Mouse (Mus musculus): Measurements from ENCODE around the gene Mrpl20. TPM values are rescaled to one million over a fixed set of nuclear protein-coding genes. Genes with fewer than 3 reads are reported as not detected.
"Not testable (repeated sequence)": the region's sequence is repeated elsewhere in the genome, so short reads cannot be mapped to it uniquely, and the experiment has no call there.

Mrpl20 gene
- polyA plus RNA-seq, 1 experiment: 73.4 TPM

DNA sequence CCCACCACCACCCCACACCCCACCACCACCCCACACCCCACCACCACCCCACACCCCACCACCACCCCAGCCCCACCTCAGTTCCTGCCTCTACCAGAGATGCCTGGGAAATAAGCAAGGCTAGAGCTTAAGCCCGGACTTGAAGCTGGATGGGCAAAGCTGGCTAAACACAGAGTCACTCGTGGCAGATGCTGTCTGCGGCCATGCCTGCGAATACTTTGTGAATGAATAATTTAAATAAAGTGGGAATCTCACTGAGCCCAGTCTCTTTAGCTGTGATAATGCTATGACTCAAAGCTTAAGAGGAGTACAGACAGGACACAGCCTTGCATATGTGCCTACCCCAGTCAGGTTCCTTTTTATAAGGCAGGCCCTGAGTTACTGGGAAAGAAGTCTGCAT lies 23.2 kb upstream of the Mrpl20 start:
- DNase-seq (ENCODE audit: low read depth, low spot score): no peak
- WGBS: 78% methylated on average over 4 of the region's 4 CpGs

DNA sequence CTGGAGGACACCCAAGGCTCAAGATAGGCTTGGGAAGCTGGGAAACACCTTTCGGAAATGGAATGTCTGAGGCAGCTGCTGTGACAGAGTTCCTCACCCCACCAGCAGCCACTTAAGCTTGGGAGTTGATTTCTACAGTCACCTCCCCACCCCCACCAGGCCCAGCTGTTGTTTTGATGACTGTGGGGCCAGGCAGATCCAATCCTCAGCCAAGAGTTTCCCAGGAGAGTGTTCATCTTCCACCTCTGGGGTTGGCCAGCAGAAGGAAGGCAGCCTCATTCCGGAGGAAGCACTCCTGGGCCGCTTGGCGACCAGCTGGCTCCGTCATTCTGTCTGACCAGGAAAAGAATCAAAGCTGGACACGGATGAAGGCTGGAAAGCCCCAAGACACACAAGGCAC lies 21.8 kb upstream of the Mrpl20 start:
- DNase-seq (ENCODE audit: low read depth, low spot score): no peak
- 40% methylated on average over 6 of the region's 6 CpGs for WGBS

DNA sequence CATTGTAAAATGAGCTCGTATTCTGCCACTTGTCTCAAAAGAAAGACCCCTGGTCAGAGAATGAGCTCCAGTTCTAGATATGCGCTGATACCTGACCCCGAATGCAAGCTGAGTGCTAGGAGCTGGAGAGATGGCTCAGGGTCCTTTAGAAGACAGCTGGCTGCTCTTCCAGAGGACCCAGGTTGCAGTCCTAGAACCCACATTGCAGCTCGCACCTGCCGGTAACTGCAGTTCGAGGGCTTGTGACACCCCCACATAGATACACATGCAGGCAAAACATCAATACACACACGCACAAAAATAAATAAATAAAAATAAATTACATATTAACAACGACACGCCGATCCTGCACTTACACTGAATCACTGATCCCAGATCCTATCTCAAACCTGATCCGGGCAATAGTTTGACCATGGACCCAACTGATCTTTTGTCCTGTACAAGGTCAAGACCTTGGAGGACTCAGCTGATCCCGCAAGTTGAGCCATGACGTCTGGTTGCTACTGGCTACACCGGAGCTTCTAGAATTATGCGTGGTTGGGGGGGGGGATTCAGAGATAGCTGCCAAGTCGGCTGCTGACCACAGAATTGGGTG lies 19.1 kb upstream of the Mrpl20 start:
- WGBS: 23% methylated on average over 16 of the region's 16 CpGs
- DNase-seq (ENCODE audit: low read depth, low spot score): no peak

DNA sequence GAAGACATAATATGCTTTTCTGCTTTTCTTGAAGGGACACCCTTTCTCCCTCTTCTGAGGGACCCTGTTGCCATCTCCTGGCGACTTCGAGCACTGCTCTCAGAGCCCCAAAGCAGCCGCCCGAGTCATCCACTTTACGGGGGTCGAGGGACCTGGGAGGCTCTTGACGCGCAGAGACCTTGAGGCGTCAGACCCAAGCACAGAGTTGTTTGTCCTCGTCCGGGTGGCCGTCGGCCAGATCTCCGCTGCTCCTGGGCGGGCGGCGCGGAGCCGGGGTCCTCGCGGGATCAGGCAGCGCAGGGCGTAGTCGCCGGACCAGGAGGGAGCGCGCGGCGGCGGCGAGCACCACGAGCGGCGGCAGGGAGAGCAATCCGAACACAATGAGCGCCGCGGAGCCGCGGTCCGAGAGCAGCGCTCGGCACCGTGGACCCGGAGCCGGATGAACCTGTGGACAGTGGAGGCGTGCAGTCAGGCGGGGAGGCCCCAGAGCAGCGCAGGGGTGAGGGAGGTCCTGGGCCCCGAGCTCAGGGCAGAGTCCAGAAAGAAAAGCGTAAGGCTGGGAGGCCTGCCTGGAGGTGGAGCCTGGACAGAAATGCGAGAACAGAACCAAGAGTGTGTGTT lies 18.5 kb upstream of the Mrpl20 start:
- no peak for DNase-seq (ENCODE audit: low read depth, low spot score)
- WGBS: under 1% methylated on average over 52 of the region's 52 CpGs

DNA sequence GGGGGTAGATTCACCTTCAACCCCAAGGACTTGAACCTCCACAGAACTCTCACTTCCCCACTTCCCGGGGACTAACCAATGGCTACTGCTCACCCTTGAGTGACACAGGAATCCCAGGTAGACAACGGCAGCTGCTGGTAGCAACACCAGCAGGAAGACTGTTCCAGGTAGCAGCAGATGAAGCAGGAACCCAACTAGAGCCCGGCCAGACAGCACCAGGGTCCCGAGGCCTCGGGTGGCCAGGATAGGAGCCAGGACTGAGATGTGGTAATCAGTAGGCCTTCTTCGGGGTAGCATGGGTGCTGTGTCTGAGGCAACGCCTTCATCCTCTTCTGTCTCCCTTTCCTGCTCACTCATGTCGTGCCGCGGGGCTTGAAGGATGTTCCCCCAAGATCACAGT lies 17.4 kb upstream of the Mrpl20 start:
- WGBS: 87% methylated on average over 10 of the region's 10 CpGs
- no peak for DNase-seq (ENCODE audit: low read depth, low spot score)

DNA sequence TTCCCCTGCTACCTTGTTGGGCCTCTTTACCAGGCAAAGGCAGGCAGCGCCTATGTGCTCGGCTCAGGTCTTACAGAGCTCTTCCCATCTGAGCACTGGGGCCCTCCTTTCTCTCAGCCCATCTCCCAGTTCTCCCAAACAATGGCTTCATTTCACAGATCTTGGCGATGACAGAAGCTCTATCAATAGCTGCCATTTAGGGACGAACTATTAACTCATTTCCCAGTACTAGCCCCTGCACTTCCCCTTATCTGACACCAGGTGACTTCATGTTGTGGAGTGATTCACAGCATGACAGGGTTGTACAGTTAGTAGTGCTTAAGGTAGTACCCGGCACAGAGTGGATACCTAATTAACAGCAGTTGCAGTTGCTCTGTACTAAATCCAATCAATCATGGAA lies 16.9 kb upstream of the Mrpl20 start, which contains the start of gene Tmem88b:
Gene Tmem88b, minus strand, starts transcription at position 56 of the 400 bp plus-strand sequence.
- WGBS: 80% methylated on average over 5 of the region's 5 CpGs
- DNase-seq (ENCODE audit: low read depth, low spot score): no peak

DNA sequence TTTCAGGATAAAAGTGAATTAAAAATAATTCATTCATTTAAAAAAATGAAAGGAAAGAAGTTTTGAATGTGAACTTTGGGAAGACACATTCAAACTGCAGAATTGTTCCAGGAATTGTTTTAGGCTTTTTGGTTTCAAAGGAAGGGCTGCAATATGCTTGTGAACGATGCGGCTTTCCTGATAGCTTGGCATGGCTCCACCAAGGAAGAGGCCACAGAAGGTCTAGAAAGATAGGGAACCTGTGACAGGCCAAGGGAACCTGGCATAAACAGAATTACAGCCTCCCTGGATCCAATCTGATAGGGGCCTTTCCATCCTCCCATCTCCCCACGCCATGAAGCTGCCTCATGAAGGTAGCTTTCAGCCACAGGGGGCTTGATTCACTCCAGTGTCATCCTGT lies 14.4 kb upstream of the Mrpl20 start:
- no peak for DNase-seq (ENCODE audit: low read depth, low spot score)
- WGBS: 56% methylated on average over 3 of the region's 3 CpGs

DNA sequence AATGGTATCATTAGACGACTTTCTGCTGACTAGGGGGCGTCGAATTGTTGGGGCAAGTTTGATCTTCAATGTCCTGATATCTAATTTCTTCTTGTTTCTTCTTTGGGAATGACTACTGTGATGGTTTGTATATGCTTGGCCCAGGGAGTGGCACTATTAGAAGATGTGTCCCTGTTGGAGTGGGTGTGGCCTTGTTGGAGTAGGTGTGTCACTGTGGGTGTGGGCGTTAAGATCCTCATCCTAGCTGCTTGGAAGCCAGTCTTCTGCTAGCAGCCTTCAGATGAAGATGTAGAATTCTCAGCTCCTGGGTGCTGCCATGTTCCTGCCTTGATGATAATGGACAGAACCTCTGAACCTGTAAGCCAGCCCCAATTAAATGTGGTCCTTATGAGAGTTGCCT lies 13.8 kb upstream of the Mrpl20 start:
- 75% methylated on average over 4 of the region's 4 CpGs for WGBS
- DNase-seq (ENCODE audit: low read depth, low spot score): not testable (repeated sequence)

DNA sequence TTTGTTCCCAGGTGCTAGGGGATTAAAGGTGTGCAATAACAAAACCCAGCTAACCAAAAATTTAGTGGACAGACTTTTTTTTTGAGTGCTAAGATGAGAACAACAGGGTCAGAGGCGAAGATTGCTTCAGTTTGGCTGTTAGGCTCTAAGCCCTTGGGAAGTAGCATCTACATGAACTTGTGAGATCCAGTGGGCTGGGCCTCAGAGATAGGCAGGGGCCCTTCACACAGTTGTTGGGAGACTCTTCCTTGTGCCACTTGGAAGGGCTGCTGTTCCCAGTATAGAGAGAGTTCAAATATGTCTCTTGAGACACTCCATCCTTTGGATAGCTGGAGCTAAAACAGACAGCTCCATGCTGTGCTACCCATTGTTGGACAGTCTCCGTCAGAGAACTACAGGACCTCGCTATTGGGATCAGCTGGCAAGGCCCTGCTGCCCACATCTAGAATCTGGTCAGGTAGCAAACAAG lies 12.6 kb upstream of the Mrpl20 start, which contains the start of gene Ankrd65:
Gene Ankrd65, plus strand, starts transcription at position 419 of the 469 bp plus-strand sequence.
- DNase-seq (ENCODE audit: low read depth, low spot score): no peak
- WGBS: 90% methylated on average over 3 of the region's 3 CpGs

DNA sequence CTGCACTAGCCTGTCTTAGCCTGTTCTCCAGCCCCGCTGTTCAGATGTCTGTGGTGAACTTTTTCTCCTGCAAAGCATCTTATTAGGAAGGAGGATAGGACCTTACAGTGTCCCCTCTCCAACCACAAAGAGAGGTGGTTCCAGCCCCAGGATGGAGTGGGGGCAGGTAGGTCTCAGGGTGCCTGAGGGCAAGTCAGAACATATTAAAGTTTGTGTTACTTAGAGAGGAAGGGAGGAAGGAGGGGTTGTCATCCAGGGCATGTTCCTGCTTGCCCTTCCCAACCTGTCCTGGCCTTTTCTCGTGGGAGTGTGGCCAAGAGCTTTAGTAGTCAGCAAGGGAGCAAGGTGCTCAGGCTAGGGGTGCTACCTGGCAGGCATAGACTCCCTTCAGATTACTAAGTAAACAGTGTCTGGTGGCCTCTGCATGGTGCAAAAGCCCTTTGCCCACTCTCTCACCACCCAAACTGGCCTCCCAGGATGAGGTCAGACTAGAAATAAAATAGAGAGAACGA lies 12.0 kb upstream of the Mrpl20 start:
- 46% methylated on average over 3 of the region's 3 CpGs for WGBS
- no peak for DNase-seq (ENCODE audit: low read depth, low spot score)

DNA sequence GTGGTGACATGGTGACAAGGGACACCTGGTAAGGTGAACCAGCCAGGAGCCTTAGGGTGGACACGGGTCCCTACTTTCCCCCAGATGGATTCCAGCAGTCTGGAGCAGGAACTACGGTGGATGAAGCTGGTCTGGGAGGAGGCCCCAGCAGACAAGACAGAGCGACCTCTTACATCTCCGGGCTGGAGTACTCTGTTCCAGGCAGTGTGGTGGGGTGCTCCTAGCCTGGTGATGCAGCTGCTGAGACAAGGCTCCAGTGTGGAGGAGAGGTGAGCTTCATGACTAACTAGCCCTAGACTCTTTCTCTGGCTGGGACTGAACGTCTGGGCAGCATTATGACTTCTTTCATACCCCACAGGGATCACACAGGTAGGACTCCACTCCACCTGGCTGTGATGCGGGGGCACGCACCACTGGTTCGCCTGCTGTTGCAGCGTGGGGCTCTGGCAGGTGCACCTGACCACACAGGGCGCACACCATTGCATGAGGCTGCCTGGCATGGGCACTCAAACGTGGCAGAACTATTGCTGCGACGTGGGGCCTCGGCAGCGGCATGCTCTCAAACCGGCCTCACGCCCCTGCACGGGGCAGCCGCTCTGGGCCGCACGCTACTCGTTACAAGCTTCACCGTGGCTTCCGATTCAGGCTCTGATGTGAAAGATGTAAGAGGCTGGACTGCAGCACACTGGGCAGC lies 11.3 kb upstream of the Mrpl20 start:
- no peak for DNase-seq (ENCODE audit: low read depth, low spot score)
- 79% methylated on average over 24 of the region's 24 CpGs for WGBS

DNA sequence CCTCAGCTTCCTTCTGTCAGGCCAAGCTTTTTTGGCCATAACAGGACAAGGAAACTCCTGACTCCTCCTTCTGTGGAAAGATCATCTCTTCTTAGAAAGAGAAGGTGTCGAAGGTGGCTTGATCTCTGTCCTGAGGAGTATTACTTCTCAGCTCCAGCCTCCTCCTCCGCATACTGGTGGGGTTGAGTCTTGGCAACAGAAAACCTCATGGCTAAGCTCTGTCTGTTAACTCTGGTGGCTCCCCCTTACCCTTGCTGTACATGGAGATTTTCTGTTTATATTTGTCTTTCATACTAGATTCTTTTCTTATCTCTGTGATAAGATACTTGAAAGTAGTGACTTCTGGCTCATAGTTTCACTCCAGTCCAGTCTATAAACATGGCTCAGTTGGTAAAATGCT lies 8.9 kb upstream of the Mrpl20 start:
- DNase-seq (ENCODE audit: low read depth, low spot score): no peak
- 76% methylated on average over 2 of the region's 2 CpGs for WGBS

DNA sequence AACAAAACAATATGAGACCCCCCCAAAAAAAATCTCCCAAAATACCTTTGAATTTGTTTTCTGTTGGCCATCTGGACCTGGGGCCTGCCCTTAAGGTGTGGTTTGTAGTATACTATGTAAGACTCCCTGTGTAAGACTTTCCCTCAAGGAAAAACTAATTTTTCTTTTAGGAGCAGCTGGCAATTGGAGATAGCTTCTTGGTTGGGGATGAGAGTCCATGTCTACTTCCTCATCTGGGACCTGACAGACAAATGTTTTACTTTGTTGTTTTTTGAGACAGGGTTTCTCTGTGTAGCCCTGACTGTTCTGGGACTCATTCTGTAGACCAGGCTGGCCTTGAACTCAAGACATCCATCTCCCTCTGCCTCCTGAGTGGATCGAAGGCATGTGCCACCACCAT lies 603 bp upstream of the Mrpl20 start:
- no peak for DNase-seq (ENCODE audit: low read depth, low spot score)
- 100% methylated on average over 1 of the region's 1 CpGs for WGBS

DNA sequence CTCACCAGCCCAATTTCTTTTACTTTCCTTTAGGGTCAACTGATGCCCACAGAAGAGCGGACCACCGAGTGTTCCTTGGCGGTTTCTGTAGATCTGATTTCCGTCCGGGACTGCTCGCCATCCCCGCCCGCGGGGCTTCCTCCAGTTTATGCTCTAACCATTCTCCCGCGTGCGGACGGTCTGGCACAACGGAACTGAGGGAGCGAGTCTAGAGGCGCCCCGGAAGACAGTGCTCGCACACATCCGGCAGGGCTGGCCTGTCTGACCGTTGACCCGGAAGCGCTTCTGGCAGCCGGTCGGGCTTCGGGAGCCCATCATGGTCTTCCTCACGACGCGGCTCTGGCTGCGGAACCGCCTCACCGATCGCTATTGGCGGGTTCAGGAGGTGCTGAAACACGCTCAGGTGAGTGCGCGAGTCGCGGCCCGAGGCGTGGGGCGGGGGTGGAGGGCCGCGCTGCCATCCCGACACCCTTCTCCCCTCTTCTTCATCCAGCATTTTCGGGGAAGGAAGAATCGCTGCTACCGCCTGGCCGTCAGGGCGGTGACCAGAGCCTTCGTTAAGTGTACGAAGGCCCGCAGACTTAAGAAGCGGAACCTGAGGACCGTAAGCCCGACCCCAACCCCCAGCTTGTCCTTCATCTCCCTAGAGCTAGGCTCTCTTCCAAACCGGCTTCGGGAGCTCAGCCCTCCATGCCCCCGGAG lies 813 bp downstream of the Mrpl20 start:
- WGBS: under 1% methylated on average over 58 of the region's 58 CpGs
- DNase-seq (ENCODE audit: low read depth, low spot score): peak; percentile 68

DNA sequence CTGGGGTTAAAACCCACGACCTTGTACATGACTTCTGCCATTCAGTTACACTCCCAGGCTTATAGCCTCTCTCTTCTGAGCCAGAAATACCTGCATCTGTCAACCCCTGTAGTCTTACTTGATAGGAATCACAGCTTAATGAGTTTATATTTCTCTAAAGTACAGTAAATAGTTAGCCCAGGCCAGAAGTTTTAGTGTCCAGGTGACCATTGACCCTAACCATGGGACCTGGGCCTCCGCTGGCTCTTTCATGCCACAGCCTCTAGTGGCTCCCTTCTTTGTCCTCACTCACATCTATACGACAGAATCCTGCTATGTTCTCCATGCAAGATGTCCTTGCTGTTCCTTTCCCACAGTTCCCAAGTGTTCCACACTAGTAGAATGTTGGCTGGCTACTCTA lies 5.2 kb downstream of the Mrpl20 start:
- no peak for DNase-seq (ENCODE audit: low read depth, low spot score)
- WGBS: 83% methylated on average over 3 of the region's 3 CpGs

DNA sequence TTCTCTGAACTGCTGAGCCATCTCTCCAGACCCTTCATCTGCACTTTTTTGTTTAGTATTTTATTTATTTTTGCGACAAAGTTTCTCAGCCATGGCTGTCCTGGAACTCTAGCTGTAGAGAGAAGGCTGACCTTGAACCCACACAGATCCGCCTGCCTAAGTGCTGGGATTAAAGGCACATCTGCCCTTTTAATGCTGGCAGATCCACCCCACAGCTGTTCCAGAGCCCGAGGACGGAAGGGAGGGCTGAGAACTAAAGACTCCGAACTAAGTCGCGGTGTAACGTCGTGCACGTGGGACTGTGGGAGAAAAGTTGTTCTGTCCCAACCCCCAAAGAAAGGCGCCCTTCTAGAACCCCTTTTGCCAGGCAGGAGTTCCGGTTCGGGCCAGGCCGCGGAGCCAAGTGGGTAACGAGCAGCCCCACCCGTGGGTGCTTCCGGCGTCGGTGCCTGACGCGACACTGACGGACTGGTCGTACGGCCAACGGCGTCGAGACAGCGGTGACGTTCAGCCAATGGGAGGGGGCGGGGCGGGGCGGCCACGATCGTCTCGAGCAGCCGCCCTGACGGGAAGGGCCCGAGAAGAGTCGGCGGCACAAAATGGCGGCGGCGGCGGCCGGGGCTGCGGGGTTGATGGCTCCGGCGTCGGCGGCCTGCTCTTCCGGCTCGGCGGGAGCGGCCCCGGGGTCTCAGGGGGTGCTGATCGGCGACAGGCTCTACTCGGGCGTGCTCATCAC lies 9.4 kb downstream of the Mrpl20 start, which contains the start of gene Ccnl2:
Gene Ccnl2, plus strand, starts transcription at position 561 of the 736 bp plus-strand sequence.
- peak; percentile 73 for DNase-seq (ENCODE audit: low read depth, low spot score)
- under 1% methylated on average over 60 of the region's 60 CpGs for WGBS

DNA sequence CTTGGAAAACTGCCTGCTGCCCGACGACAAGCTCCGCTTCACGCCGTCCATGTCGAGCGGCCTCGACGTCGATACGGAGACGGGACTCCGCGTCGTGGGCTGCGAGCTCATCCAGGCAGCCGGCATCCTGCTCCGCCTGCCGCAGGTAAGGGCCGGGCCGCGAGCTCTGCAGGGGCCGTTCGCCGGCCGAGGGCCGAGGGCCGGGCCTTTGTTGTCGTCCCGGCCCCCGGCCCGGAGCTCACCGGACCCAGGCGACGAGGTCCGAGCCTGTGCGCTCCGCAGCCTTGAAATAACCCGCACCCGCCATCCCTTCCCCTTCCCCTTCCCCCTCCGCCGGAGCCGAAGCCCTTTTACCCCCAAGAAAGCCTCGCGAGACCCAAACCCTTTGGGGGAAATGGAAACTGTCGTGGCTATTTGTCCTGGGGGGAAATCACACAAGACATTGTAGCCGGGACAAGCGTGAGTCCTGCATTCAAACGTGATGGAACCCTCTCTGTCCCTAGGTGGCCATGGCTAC lies 10.0 kb downstream of the Mrpl20 start:
- WGBS: under 1% methylated on average over 49 of the region's 49 CpGs
- DNase-seq (ENCODE audit: low read depth, low spot score): no peak

DNA sequence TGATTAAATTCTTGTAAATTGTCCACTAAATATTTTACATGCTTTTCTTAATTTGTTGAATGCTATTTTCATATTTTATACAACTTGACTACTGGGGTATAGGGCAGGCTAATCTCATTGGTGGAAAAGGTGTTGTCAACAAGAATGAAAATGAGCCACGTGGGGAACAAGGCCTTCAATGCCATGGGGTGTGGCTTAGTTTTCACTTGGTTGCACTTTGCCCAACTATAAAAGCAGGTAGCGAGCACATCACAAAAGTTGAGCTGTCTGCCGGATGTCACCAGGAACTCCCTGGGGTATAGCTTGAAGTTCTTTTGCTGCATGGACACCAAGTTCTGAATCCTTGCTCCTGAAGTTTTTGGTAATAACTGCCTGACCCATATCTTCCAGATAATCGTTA lies 14.9 kb downstream of the Mrpl20 start:
- peak; percentile 62 for DNase-seq (ENCODE audit: low read depth, low spot score)
- WGBS: 37% methylated on average over 4 of the region's 4 CpGs

DNA sequence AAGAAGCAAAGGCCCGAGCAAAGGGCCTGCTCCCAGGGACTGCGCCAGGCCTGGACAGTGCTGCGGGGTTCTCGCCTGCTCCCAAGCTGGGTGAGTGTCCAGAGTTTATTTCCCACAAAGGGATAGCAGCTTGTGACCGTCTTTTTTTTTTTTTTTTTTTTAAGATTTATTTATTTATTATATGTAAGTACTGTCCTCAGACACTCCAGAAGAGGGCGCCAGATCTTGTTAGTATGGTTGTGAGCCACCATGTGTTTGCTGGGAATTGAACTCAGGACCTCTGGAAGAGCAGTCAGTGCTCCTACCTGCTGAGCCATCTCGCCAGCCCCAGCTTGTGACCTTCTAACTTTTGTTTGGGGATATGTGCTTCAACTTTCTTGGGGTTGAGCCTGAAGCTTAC lies 18.3 kb downstream of the Mrpl20 start:
- DNase-seq (ENCODE audit: low read depth, low spot score): no peak
- WGBS: 65% methylated on average over 7 of the region's 7 CpGs
